Mouse (Mus musculus) stomach, postnatal 0 days (tissue): Measurements from ENCODE around the gene Rubcn.

Experiments used
- CTCF ChIP-seq: IDR thresholded peaks from 2 replicates; pipeline ENCODE4 v1.5.1; 2016; ENCODE audit warnings: antibody characterized with exemption, low read depth, mild to moderate bottlenecking, moderate library complexity
- EP300 ChIP-seq: optimal IDR thresholded peaks from 2 replicates; pipeline ENCODE3; 2016; ENCODE audit warnings: antibody characterized with exemption

DNA sequence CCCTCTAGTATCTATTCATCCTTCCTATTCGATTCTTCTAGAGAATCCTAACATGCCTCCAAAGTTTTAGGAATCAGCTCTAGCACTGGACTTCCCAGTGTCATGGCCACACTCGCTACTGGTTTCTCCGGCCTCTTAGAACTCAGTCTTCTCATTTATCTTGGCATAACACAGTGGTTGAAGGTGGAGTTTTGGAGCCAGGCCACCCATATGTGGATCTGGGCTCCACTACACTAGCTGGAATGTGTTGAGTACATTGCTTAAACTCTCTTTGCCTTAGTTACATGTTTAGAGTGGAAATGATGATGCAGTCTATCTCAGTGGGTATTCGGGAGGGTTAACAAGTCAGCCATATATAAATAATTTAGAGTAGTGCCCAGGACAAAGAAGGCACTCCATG is 59.5 kb downstream of the Rubcn start:
- TF ChIP-seq CTCF (no peak), EP300 (no peak)
